Mouse (Mus musculus): ENCODE measurements around the gene Ap3b1.

DNA sequence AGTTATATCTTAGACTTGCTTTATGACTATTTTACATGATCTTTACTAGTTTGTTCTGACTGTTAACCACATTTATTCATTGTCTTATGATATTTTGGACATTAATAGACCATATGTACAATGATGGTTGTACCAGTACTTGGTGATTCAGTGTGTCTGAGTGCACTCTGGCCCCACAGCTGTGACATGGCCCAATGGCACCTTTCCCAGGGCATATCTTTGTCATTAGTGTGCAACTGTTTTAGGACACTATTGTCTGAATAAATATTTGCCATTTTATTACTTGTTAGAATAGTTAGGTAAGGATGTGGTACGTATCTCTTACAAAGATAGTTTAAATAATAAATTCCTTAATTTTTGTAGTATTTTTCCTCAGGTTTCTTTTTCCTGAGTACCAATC lies 109.8 kb downstream of the Ap3b1 start:
- TF ChIP-seq CTCF (conservative IDR thresholded peaks at IDR 0.05; ENCODE audit: low read length) (no peak), POU5F1 (IDR thresholded peaks at IDR 0.05; ENCODE audit: borderline replicate concordance, low read length) (no peak)

All from E14TG2a.4 (cell line).